Mouse (Mus musculus) hematopoietic stem cell, adult 5-6 weeks (primary cell): ENCODE data around the gene Nmt1. TPM values are rescaled to one million over a fixed set of nuclear protein-coding genes. Genes with fewer than 3 reads are reported as not detected.

ENCODE experiments used
- ATAC-seq, 2 experiments: fragments of 125-278 bp in 1 of 2; replicated peaks in 1 of 2; 2 replicates each; pipeline ENCODE4 v1.8.0; 2016 to 2017; ENCODE audit warnings: inconsistent platforms in 2 of 2, mild to moderate bottlenecking in 2 of 2, moderate number of reproducible peaks in 2 of 2, low read depth in 1 of 2, moderate TSS enrichment in 1 of 2; ENCODE audit not compliant: low FRiP score in 2 of 2, poor library complexity in 2 of 2, severe bottlenecking in 2 of 2, insufficient read depth in 1 of 2, low TSS enrichment in 1 of 2
- total RNA-seq: library from RNA; stranded (forward); fragments of 172-1452, 232-1000 nt; gene quantifications from 2 replicates; pipeline ENCODE4 v1.2.3, GENCODE M21; 2017

Nmt1 gene
- total RNA-seq, 1 experiment from 2014 or later: 26.8 TPM

GRCm38 (mm10) chr11:103095107-103095670 is 67.2 kb downstream of the Nmt1 start:
- no peak for ATAC-seq

- ATAC-seq: no peak
Measured at GRCm38 (mm10) chr11:103095801-103096200, 67.8 kb downstream of the Nmt1 start.

GRCm38 (mm10) chr11:103096979-103097894 is 69.2 kb downstream of the Nmt1 start:
- no peak for ATAC-seq

- no peak for ATAC-seq
Measured at GRCm38 (mm10) chr11:103098531-103099190, 70.7 kb downstream of the Nmt1 start.

GRCm38 (mm10) chr11:103099352-103099940 is 71.5 kb downstream of the Nmt1 start:
- ATAC-seq: no peak

GRCm38 (mm10) chr11:103100361-103100760 is 72.4 kb downstream of the Nmt1 start:
- no peak for ATAC-seq

- ATAC-seq: peak; percentile 40; a peak in 3 of 4 replicates
Measured at GRCm38 (mm10) chr11:103101481-103101865, 73.5 kb downstream of the Nmt1 start, which contains the start of the genes Plcd3 and Acbd4. Plcd3 (minus strand) TSS chr11:103101658. Acbd4 (plus strand) TSS chr11:103101682.

- ATAC-seq: no peak
Measured at GRCm38 (mm10) chr11:103101866-103102501, 74.0 kb downstream of the Nmt1 start.

GRCm38 (mm10) chr11:103102725-103103349 is 74.8 kb downstream of the Nmt1 start:
- ATAC-seq: peak; percentile 89 to 93

GRCm38 (mm10) chr11:103103621-103104020 is 75.6 kb downstream of the Nmt1 start:
- ATAC-seq: no peak

- no peak for ATAC-seq
Measured at GRCm38 (mm10) chr11:103104469-103104868, 76.5 kb downstream of the Nmt1 start.

GRCm38 (mm10) chr11:103105180-103105725 is 77.3 kb downstream of the Nmt1 start:
- ATAC-seq: no peak

GRCm38 (mm10) chr11:103105810-103106209 is 77.8 kb downstream of the Nmt1 start:
- no peak for ATAC-seq

- no peak for ATAC-seq
Measured at GRCm38 (mm10) chr11:103106386-103106785, 78.4 kb downstream of the Nmt1 start.

- no peak for ATAC-seq
Measured at GRCm38 (mm10) chr11:103111301-103111700, 83.3 kb downstream of the Nmt1 start.

GRCm38 (mm10) chr11:103111881-103112551 is 84.0 kb downstream of the Nmt1 start:
- no peak for ATAC-seq
